Mouse (Mus musculus) naive thymus-derived CD4-positive, alpha-beta T cell, adult 5 months (primary cell): Measurements from ENCODE around the gene AW011738. TPM values are rescaled to one million over a fixed set of nuclear protein-coding genes. Genes with fewer than 3 reads are reported as not detected.

ENCODE experiments used
- polyA plus RNA-seq: library from polyadenylated mRNA; unstranded; fragments of 100-300 nt; shearing (Covaris generic); gene quantifications from one replicate; pipeline ENCODE4 v1.2.1, GENCODE M21; 2017

Gene AW011738
- polyA plus RNA-seq: 11.7 TPM

GRCm38 (mm10) chr4:156203001-156203412, at the start of gene AW011738:
TSS of gene AW011738 (plus strand) at chr4:156203304.

GRCm38 (mm10) chr4:156197131-156197828, 5.8 kb upstream of the AW011738 start, which contains the start of gene Agrn:
TSS of gene Agrn (minus strand) at chr4:156197488.

GRCm38 (mm10) chr4:156200623-156201475, 2.3 kb upstream of the AW011738 start, which contains the start of gene Isg15:
TSS of gene Isg15 (minus strand) at chr4:156200818.

GRCm38 (mm10) chr4:156215649-156216048, 12.5 kb downstream of the AW011738 start, which contains the start of gene Perm1:
TSS of gene Perm1 (plus strand) at chr4:156215868.

GRCm38 (mm10) chr4:156234701-156235213, 31.7 kb downstream of the AW011738 start, which contains the start of gene Plekhn1:
TSS of gene Plekhn1 (minus strand) at chr4:156234857.

GRCm38 (mm10) chr4:156235808-156236533, 32.9 kb downstream of the AW011738 start, which contains the start of gene Noc2l:
TSS of gene Noc2l (plus strand) at chr4:156236010.

Other genes with a start within 250 kb of the AW011738 start
- gene C1qtnf12, start 241.0 kb upstream of the AW011738 start, polyA plus RNA-seq: 3.4 TPM
- gene B3galt6, start 210.7 kb upstream of the AW011738 start, polyA plus RNA-seq: 7.8 TPM
- 401 TPM for gene Sdf4, start 210.4 kb upstream of the AW011738 start, polyA plus RNA-seq
- 109 TPM for gene Tnfrsf4, start 189.5 kb upstream of the AW011738 start, polyA plus RNA-seq
- 279 TPM for gene Tnfrsf18, start 177.1 kb upstream of the AW011738 start, polyA plus RNA-seq
- 0.15 TPM for gene Ttll10, start 143.9 kb upstream of the AW011738 start, polyA plus RNA-seq
- 34.5 TPM for gene 9430015G10Rik, start 93.3 kb upstream of the AW011738 start, polyA plus RNA-seq
- 0.16 TPM for gene Rnf223, start 72.8 kb upstream of the AW011738 start, polyA plus RNA-seq
- gene Agrn, start 5.8 kb upstream of the AW011738 start, polyA plus RNA-seq: 4.8 TPM
- 11.7 TPM for gene Isg15, start 2.5 kb upstream of the AW011738 start, polyA plus RNA-seq
- gene Perm1, start 12.6 kb downstream of the AW011738 start, polyA plus RNA-seq: 0.70 TPM
- 38.5 TPM for gene Plekhn1, start 31.6 kb downstream of the AW011738 start, polyA plus RNA-seq
- gene Noc2l, start 32.7 kb downstream of the AW011738 start, polyA plus RNA-seq: 136 TPM
- gene Samd11, start 52.4 kb downstream of the AW011738 start, polyA plus RNA-seq: 0.36 TPM
- not detected for gene Vmn2r-ps159, start 127.8 kb downstream of the AW011738 start, polyA plus RNA-seq